Mouse (Mus musculus) ES-Bruce4 (cell line): ENCODE data around the gene Acadsb.

Experiments
- CTCF ChIP-seq: IDR thresholded peaks from one replicate; pipeline ENCODE4 v1.8.1; 2011; ENCODE audit warnings: low read depth, low read length
- EP300 ChIP-seq: IDR thresholded peaks from 2 replicates; pipeline ENCODE4 v1.6.1; 2011; ENCODE audit warnings: low read depth, low read length; ENCODE audit not compliant: insufficient read depth
- POLR2A ChIP-seq: IDR thresholded peaks from one replicate; pipeline ENCODE4 v1.8.1; 2011; ENCODE audit warnings: low read length; ENCODE audit not compliant: insufficient read depth

DNA sequence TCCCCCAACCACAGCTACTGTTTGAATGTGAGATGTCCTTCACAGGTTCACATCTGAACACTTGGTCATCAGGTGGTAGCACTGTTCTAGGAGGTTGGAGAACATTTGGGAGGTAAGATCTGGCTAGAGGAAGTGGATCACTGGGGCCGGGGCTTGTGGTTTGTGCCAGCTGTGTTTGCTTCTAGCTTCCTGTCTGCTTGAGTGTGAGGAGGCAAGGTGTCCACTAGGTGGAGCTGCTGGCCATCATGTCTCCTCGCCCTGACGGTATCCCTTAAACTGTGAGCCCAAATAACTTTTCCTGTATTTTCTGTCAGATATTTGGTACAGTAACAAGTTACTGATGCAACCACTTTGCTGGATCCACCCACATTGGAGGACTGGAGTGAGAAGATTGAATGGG lies 59.1 kb downstream of the Acadsb start:
- TF ChIP-seq CTCF = peak; percentile 88
- TF ChIP-seq POLR2A = no peak
- no peak for TF ChIP-seq EP300
